Mouse (Mus musculus) midbrain, embryonic 13.5 days (tissue): ENCODE data around the gene Sugct. TPM values are rescaled to one million over a fixed set of nuclear protein-coding genes. Genes with fewer than 3 reads are reported as not detected.

Source experiments
- ATAC-seq: fragments of 200-750 bp; cut with Nextera tagmentation; 2 replicates; pipeline ENCODE4 v1.8.0; 2017; ENCODE audit warnings: mild to moderate bottlenecking, moderate TSS enrichment, moderate library complexity
- H3K27ac ChIP-seq: fragments of 300-500 bp; sonication (generic); 2 replicates; pipeline ENCODE4 v1.5.1; 2015; ENCODE audit warnings: inconsistent platforms, mild to moderate bottlenecking, moderate library complexity
- H3K27me3 ChIP-seq: fragments of 300-500 bp; sonication (generic); 2 replicates; pipeline ENCODE4 v1.6.1; 2015; ENCODE audit warnings: mild to moderate bottlenecking, inconsistent platforms
- H3K36me3 ChIP-seq: fragments of 300-500 bp; sonication (generic); 2 replicates; pipeline ENCODE4 v1.6.1; 2015; ENCODE audit warnings: mild to moderate bottlenecking, inconsistent platforms
- H3K4me1 ChIP-seq: fragments of 300-500 bp; sonication (generic); replicated peaks from 2 replicates; pipeline ENCODE4 v1.6.1; 2015; ENCODE audit warnings: inconsistent platforms
- H3K4me2 ChIP-seq: fragments of 300-500 bp; sonication (generic); replicated peaks from 2 replicates; pipeline ENCODE4 v1.6.1; 2015; ENCODE audit warnings: moderate library complexity, mild to moderate bottlenecking, inconsistent platforms
- H3K4me3 ChIP-seq: fragments of 300-500 bp; sonication (generic); replicated peaks from 2 replicates; pipeline ENCODE4 v1.5.1; 2015; ENCODE audit warnings: mild to moderate bottlenecking, inconsistent platforms
- H3K9ac ChIP-seq: fragments of 300-500 bp; sonication (generic); replicated peaks from 2 replicates; pipeline ENCODE4 v1.6.1; 2015; ENCODE audit warnings: mild to moderate bottlenecking, inconsistent platforms
- H3K9me3 ChIP-seq: fragments of 300-500 bp; sonication (generic); 2 replicates; pipeline ENCODE4 v1.6.1; 2016; ENCODE audit warnings: mild to moderate bottlenecking, inconsistent platforms
- WGBS: fragments of 180-500 bp; shearing (Covaris S2); methylation state at CpG from one replicate; pipeline ENCODE4 v1.1.7; 2015; 5-methylcytosine and 5-hydroxymethylcytosine counted together
- polyA plus RNA-seq: library from polyadenylated mRNA; unstranded; fragments of >200 nt; fragmentation: Nextera tagmentation; extraction: Ambion mirVana; gene quantifications from 2 replicates; pipeline ENCODE4 v1.2.1, GENCODE M21; 2015

The Sugct gene
- polyA plus RNA-seq, 1 experiment from 2014 or later = 3.4 TPM

DNA sequence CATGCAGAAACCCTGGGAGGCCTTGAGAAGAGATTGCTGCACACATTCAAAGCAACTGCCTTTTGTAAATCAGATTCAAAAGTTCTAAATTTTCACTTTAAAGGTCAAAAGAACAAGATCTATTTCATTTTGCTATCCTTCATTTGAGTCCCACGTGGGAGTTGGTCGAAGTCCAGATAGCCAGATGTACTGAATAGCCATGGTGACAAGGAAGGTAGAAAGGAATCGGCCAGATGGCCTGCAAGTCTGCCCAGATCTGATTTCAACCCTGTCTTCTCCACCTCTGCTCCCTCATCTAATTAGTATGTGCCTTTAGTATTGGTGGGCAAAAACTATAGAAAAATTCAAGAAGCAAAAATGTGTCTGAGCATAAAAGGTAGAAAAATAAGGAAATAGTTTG lies 478.8 kb downstream of the Sugct start:
- Histone ChIP-seq H3K27ac (no peak overlapping the region), H3K9me3 (no peaks in the 10 kb centered on the region), H3K9ac (no peak overlapping the region), H3K4me2 (no peak overlapping the region), H3K36me3 (no peaks in the 10 kb centered on the region), H3K27me3 (no peaks in the 10 kb centered on the region), H3K4me1 (no peaks in the 10 kb centered on the region), H3K4me3 (no peak overlapping the region)
- 78% methylated on average over 3 of the region's 3 CpGs for WGBS
- ATAC-seq = no peak

DNA sequence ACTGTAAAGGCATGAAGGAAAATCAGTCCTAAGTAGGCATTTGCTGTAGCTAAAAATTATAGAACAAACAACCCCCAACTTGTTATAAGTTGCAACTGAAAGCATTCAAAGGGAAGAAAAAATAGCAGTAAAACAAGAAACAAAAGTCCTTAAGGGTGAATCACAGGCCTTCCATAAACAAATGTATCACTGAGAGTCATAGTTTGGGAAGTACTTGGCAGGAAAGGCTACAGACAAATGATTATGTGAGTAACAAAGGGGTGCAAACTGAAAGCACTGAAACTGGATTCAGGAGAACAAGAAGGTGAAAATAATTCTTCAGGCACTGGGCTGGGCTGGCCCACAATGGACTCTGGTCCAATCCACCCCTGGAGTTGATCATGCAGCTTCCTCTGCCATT lies 482.7 kb downstream of the Sugct start:
- Histone ChIP-seq H3K4me2 (no peak overlapping the region), H3K36me3 (no peaks in the 10 kb centered on the region), H3K27ac (no peak overlapping the region), H3K4me1 (no peaks in the 10 kb centered on the region), H3K9me3 (no peaks in the 10 kb centered on the region), H3K27me3 (no peaks in the 10 kb centered on the region), H3K9ac (no peak overlapping the region), H3K4me3 (no peak overlapping the region)
- no peak for ATAC-seq

DNA sequence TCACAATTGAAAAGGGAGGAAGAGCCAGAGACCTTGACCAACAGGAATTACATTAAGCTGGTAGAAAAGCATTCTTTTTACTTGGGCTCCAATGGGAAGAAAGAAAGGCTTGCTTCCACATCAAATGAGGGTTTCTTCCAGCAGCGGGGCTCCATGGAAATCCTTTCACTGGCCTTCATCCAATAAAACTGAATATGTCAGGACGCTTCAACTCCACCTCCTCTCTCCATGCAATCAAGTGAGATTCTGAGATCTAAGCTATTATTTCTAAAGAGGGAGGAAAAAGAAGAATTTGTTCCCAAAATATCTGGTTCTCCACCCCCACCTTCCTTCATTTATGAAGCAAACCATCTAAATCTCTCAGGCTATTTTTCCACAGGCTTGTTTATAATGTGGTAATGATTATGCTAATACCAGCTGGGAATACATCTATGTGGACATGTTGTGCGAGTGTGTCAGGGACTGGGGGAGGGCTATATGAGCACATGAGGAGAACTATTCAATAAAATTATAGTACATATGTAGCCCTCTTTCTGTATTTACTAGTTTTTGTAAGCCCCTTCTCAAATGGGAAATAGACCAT lies 505.1 kb downstream of the Sugct start:
- 53% methylated on average over 3 of the region's 3 CpGs for WGBS
- no peaks in the 10 kb centered on the region for H3K27me3 ChIP-seq
- no peak overlapping the region for H3K27ac ChIP-seq
- no peak overlapping the region for H3K4me2 ChIP-seq
- no peak overlapping the region for H3K9ac ChIP-seq
- H3K9me3 ChIP-seq = no peaks in the 10 kb centered on the region
- H3K4me3 ChIP-seq = no peak overlapping the region
- H3K4me1 ChIP-seq = no peaks in the 10 kb centered on the region
- no peaks in the 10 kb centered on the region for H3K36me3 ChIP-seq
- ATAC-seq = no peak

DNA sequence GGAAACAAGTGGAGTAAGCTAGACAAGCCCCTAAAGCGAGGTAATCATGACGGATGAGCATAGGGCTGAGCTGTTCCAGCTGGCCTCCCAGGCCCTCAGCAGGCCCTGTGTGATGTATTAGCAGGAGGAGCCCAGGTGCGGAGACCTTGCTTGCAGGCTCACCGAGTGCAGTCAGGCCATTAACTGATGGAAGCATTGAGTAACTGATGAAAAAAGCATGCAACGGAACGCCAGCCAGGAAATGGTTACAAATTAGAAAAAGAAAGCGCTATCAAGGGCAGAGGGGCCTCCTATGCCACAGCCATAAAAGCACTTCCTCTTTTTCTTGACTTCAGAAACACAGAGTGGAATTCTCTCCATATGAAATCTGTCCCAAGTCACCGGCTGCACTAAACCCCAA lies 510.1 kb downstream of the Sugct start:
- H3K4me2 ChIP-seq = no peak overlapping the region
- no peak for ATAC-seq
- no peaks in the 10 kb centered on the region for H3K36me3 ChIP-seq
- no peak overlapping the region for H3K27ac ChIP-seq
- H3K9ac ChIP-seq = no peak overlapping the region
- no peaks in the 10 kb centered on the region for H3K9me3 ChIP-seq
- no peak overlapping the region for H3K4me3 ChIP-seq
- 75% methylated on average over 8 of the region's 8 CpGs for WGBS
- no peaks in the 10 kb centered on the region for H3K27me3 ChIP-seq
- H3K4me1 ChIP-seq = no peaks in the 10 kb centered on the region

DNA sequence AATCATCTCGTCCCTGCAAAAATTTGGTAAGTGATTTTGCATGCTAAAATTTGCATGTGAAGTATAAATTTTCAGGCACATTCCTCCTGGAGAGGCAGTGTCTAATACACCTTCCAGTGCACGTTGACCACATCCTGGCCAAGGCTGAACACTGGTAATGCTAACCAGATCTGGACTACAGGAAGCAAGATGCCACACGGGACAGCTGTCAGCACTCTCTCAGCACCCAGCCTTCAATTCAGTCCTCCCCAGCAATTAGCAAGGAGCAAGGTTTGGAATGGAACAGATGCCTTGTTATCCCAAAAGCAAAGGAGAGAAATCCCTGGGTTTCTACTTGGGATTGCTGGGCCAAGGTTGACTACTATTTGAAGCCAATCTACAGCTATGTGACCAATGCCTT lies 529.4 kb downstream of the Sugct start:
- no peaks in the 10 kb centered on the region for H3K36me3 ChIP-seq
- no peak overlapping the region for H3K4me2 ChIP-seq
- no peaks in the 10 kb centered on the region for H3K4me1 ChIP-seq
- no peaks in the 10 kb centered on the region for H3K9me3 ChIP-seq
- no peak overlapping the region for H3K4me3 ChIP-seq
- ATAC-seq = no peak
- H3K9ac ChIP-seq = no peak overlapping the region
- WGBS = 79% methylated on average over 3 of the region's 3 CpGs
- no peak overlapping the region for H3K27ac ChIP-seq
- H3K27me3 ChIP-seq = no peaks in the 10 kb centered on the region

DNA sequence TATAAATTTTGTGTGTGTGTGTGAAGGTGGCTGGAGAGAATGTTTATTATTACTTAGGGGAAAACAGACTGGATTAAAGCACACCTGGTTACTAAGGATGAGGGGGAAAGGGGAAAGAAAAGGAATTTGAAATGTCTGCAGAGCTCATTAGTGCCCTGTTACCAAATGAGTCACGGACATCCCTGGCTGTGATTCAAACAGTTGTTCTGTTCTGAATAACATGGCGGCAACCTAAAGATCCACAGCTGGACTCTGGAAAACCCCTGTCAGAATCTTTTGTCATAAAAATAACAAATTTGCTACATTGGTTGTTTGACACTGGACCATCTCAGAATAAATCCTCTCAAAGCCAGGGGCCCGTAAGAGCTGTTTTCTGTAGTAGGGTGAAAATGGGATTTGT lies 530.6 kb downstream of the Sugct start:
- H3K9me3 ChIP-seq = no peaks in the 10 kb centered on the region
- no peaks in the 10 kb centered on the region for H3K27me3 ChIP-seq
- H3K27ac ChIP-seq = no peak overlapping the region
- WGBS = 79% methylated on average over 3 of the region's 3 CpGs
- H3K36me3 ChIP-seq = no peaks in the 10 kb centered on the region
- no peak for ATAC-seq
- H3K9ac ChIP-seq = no peak overlapping the region
- no peaks in the 10 kb centered on the region for H3K4me1 ChIP-seq
- no peak overlapping the region for H3K4me2 ChIP-seq
- no peak overlapping the region for H3K4me3 ChIP-seq

DNA sequence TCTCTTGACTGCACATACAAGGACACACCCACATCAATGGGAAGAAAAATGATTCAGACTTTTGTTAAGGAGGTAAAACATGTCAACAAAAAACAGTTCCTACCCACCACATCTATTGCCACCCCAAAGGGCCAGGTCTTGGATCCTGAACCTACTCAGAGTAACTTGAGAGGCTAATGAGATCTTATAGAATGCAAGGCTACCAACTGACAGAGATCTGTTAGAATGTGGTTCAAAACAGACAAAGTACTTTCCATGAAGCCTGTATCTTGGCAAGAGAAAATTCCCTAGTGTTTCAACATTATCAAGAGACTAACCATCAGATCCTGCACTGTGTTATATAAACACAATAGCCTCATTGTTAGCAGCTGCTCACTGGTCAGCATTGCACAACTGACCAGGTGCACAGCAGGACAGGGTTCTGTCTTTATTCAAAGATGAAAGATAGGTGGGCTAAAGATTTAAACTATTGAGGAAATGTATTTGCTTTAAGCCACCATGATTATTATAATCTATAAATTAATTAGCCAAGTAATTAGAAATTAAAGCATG lies 548.8 kb downstream of the Sugct start:
- Histone ChIP-seq H3K4me3 (no peak overlapping the region), H3K36me3 (no peaks in the 10 kb centered on the region), H3K27ac (no peak overlapping the region), H3K4me2 (no peak overlapping the region), H3K9ac (no peak overlapping the region), H3K9me3 (no peaks in the 10 kb centered on the region), H3K27me3 (no peaks in the 10 kb centered on the region), H3K4me1 (no peaks in the 10 kb centered on the region)
- no peak for ATAC-seq

DNA sequence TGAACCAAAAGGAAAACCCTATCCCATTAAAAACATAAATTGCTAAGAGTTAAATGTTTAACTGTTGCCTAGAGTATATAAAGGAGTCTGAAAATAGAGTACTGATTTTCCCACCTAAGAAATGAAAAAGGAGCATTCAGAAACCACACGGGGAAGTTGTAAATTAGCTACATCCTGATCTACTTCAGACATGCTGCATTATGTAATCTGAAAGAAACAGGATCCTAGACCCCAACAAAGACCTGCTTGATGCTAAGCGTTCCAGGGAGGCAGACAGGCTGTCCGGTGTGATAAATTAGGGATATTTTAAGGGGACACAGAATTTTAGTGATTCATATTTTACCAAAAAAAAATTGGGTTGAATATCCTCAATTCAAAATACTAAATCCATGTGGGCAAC lies 579.3 kb downstream of the Sugct start:
- H3K9me3 ChIP-seq = no peaks in the 10 kb centered on the region
- no peak overlapping the region for H3K9ac ChIP-seq
- no peaks in the 10 kb centered on the region for H3K36me3 ChIP-seq
- no peak overlapping the region for H3K4me3 ChIP-seq
- H3K4me1 ChIP-seq = no peaks in the 10 kb centered on the region
- H3K27ac ChIP-seq = no peak overlapping the region
- no peak overlapping the region for H3K4me2 ChIP-seq
- no peak for ATAC-seq
- WGBS = 66% methylated on average over 3 of the region's 3 CpGs
- no peaks in the 10 kb centered on the region for H3K27me3 ChIP-seq

DNA sequence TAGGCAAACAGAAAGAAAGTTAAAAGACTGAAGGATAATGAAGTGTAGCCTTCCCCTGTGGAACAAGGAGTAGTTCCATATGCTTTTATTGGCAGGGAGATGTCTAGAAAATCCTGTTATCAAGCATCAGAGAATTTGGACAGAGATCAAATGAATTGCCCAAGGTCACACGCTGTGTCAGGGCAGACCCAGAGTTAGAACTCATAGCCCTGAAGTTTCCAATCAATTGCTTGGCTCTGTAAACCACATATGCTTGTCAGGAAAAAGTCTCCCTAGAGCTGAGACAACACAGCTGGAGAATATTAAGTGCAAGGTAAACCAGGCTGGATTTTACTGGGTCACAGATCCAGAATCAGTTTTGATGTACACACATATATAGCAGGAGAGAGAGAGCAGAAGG lies 593.0 kb downstream of the Sugct start:
- Histone ChIP-seq H3K9me3 (no peaks in the 10 kb centered on the region), H3K9ac (no peak overlapping the region), H3K4me1 (no peaks in the 10 kb centered on the region), H3K27me3 (no peaks in the 10 kb centered on the region), H3K4me2 (no peak overlapping the region), H3K4me3 (no peak overlapping the region), H3K36me3 (no peaks in the 10 kb centered on the region), H3K27ac (no peak overlapping the region)
- 81% methylated on average over 1 of the region's 1 CpGs for WGBS
- no peak for ATAC-seq

DNA sequence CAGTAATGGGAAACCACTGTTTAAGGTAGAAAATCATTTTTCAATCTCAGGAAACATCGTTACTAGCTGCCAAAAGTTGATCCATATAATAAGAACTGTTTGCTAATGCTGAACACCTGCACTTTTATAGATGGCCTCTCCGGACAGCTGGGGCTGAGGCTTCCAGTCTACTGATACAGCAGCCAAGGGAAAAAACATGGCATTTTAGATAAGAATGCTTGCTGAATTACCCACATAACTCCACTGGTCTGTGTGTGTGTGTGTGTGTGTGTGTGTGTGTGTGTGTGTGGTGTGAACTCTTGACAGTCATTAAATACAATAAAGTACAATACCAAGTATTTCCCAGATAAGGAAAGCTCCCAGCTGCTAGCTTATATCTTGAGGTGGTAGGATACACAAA lies 608.8 kb downstream of the Sugct start:
- WGBS = 82% methylated on average over 2 of the region's 2 CpGs
- no peak for ATAC-seq
- Histone ChIP-seq H3K36me3 (no peaks in the 10 kb centered on the region), H3K4me3 (no peak overlapping the region), H3K9me3 (no peaks in the 10 kb centered on the region), H3K9ac (no peak overlapping the region), H3K4me1 (no peaks in the 10 kb centered on the region), H3K27ac (no peak overlapping the region), H3K27me3 (no peaks in the 10 kb centered on the region), H3K4me2 (no peak overlapping the region)

DNA sequence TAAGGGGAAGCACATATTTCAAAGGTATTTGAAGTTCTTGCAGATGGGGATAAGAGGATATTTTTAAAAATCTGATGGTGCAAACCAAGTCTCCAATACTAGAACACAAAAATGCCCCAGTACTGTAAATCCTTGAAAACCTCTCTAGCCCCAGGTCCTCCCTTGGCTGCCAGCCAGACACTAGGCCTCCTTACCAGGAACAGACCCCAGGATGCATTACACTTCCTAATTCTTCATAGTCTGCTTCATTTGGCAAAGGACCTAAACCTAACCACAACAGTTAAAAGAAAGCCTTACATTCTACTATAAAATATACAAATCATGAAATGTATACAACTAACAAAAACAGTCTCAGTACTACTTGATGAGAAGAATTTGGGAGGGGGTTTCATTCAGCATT lies 609.2 kb downstream of the Sugct start:
- Histone ChIP-seq H3K27me3 (no peaks in the 10 kb centered on the region), H3K4me3 (no peak overlapping the region), H3K27ac (no peak overlapping the region), H3K36me3 (no peaks in the 10 kb centered on the region), H3K9ac (no peak overlapping the region), H3K4me2 (no peak overlapping the region), H3K4me1 (no peaks in the 10 kb centered on the region), H3K9me3 (no peaks in the 10 kb centered on the region)
- no peak for ATAC-seq

DNA sequence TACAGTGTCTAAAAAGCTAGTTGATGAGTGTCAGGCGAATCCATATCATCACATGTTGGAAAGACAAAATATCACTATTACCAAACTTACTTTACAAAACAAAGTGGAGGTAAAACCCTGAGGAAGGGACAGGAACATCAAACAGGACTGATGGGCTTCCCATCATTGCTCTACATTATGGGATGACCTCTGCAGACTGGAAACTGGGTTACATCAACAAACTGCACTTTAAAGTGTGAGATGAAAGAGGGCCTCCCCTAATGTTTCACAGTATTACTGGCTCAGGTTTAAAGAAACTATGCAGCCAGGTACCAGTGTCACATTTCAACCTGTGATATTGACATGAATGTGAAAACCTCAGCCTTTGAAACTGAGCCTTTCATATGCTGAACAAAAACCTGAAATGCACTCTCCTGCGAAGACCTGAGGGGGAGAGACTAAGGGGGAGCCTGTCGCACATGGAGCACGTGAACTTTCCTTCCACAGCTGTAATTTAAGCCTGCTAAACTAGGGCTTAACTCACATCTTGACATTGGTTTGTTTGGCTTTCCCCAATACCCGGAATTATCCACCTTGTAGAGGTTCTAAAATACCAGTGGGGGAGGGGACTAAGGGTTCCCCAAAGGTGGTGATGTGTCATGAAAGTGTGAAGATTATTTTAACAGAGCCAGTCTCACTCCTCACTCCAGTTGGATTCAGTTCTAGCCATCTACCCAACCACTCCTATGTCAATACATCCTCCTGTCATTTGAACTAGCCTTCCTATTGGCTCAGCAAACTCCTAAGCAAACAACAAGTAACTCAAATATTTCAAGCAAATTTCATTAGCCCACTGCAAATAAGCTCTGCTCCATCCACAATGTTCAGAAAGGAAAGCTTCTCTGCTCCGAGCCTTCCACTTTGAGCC lies 610.2 kb downstream of the Sugct start:
- ATAC-seq = no peak
- Histone ChIP-seq H3K4me1 (no peaks in the 10 kb centered on the region), H3K36me3 (no peaks in the 10 kb centered on the region), H3K27me3 (no peaks in the 10 kb centered on the region), H3K4me2 (no peak overlapping the region), H3K9ac (no peak overlapping the region), H3K4me3 (no peak overlapping the region), H3K27ac (no peak overlapping the region), H3K9me3 (no peaks in the 10 kb centered on the region)
- WGBS = 74% methylated on average over 6 of the region's 6 CpGs
